Mouse (Mus musculus) myocyte (in vitro differentiated cells): Measurements from ENCODE around the gene Syne2.

Experiments
- CEBPB ChIP-seq: IDR thresholded peaks from 2 replicates; pipeline ENCODE4 v1.6.1; 2011; ENCODE audit warnings: mild to moderate bottlenecking, moderate library complexity; ENCODE audit not compliant: poor library complexity, insufficient read depth, severe bottlenecking
- E2F4 ChIP-seq: IDR thresholded peaks from one replicate; pipeline ENCODE4 v1.6.1; 2011; ENCODE audit warnings: mild to moderate bottlenecking, control low read depth, moderate library complexity; ENCODE audit not compliant: insufficient read depth
- MAX ChIP-seq: IDR thresholded peaks from one replicate; pipeline ENCODE4 v1.6.1; 2011; ENCODE audit warnings: low read depth, mild to moderate bottlenecking, control low read depth
- MYOG ChIP-seq, 3 experiments: IDR thresholded peaks; one replicate each; pipeline ENCODE4 v1.6.1; 2011; ENCODE audit warnings: control low read depth in 2 of 3, low read depth in 2 of 3, mild to moderate bottlenecking in 2 of 3; ENCODE audit not compliant: insufficient read length in 2 of 3, control insufficient read depth in 1 of 3, insufficient read depth in 1 of 3
- POLR2A ChIP-seq: IDR thresholded peaks from one replicate; pipeline ENCODE4 v1.6.1; 2011; ENCODE audit warnings: low read depth, mild to moderate bottlenecking, control low read depth, moderate library complexity; ENCODE audit not compliant: insufficient read length
- POLR2AphosphoS2 ChIP-seq: IDR thresholded peaks from one replicate; pipeline ENCODE4 v1.6.1; 2011; ENCODE audit warnings: low read depth, control low read depth; ENCODE audit not compliant: insufficient read length
- REST ChIP-seq: IDR thresholded peaks from one replicate; pipeline ENCODE4 v1.6.1; 2011; ENCODE audit warnings: mild to moderate bottlenecking, control low read depth, moderate library complexity; ENCODE audit not compliant: insufficient read depth, insufficient read length
- TCF12 ChIP-seq: IDR thresholded peaks from one replicate; pipeline ENCODE4 v1.6.1; 2011; ENCODE audit warnings: mild to moderate bottlenecking, control low read depth; ENCODE audit not compliant: poor library complexity, insufficient read depth, severe bottlenecking
- USF1 ChIP-seq: IDR thresholded peaks from one replicate; pipeline ENCODE4 v1.6.1; 2011; ENCODE audit warnings: low read depth, mild to moderate bottlenecking, control low read depth, moderate library complexity

DNA sequence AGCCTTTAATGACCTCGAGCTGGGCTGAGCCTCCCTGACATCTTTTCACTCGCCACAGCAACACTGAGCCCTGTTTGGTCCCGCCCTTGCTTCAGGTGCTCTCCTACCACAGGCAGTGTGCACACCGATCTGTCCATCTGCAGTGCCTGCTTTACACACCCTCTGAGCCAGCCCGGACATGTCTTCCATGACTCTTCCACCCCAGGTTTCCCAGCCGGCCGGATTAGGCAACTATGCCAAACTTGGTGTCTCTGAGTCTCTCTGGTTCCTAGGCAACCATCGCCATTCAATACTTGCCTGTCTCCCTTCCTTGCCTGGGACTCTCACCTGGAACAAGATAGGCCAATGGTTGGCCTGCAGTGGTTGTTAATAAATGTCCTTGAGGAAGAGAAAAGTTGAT lies 224.4 kb downstream of the Syne2 start:
- TF ChIP-seq USF1 (no peak), POLR2A (no peak), POLR2AphosphoS2 (no peak), E2F4 (no peak), TCF12 (no peak), CEBPB (no peak), MAX (no peak), REST (no peak), MYOG (IDR thresholded peaks at IDR 0.05; ENCODE audit: control insufficient read depth in 1 of 3, insufficient read depth in 1 of 3, insufficient read length in 2 of 3, low read depth in 2 of 3) (no peak)
